Mouse (Mus musculus): ENCODE measurements around the gene G6pc3. TPM values are rescaled to one million over a fixed set of nuclear protein-coding genes. Genes with fewer than 3 reads are reported as not detected.
A peak's percentile ranks its signal among the peaks of the same experiment; 100 is the strongest.

G6pc3 gene
- polyA plus RNA-seq, 1 experiment = 97.1 TPM

DNA sequence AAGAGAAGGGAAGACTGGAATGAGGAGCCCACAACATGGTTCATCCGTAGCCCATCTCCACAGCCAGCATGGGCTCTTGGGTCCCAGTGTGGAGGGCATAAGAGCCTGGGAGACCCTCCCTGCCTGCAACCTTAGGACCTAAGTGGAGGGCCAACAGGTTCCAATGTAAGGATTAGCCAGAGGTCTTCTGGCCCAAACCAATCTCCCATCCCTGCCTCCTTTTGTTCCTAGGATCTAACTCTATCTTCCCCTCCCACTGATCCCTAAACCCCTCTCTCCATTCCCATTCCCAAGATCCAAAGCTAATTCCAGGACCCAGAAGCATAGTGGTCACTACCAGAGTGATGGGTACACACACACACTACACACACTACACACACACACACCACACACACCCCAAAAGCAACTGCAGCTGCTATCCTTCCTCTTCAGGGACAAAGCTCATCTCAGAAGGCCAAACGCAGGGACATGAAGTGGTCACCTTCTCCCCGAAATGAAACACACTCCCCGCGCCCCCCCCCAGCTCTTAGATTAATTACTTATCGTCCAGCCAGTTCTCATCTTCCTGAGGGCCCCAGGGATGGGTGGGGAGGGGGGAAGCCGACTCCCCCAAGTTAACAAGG, 39.3 kb downstream of the G6pc3 start:
- no peak for TF ChIP-seq CTCF (IDR thresholded peaks at IDR 0.05; ENCODE audit: extremely low read depth, insufficient read depth, low read length)
- TF ChIP-seq POLR2A (IDR thresholded peaks at IDR 0.05; ENCODE audit: extremely low read depth, insufficient read depth, low read length) = no peak
- Histone ChIP-seq H3K4me3 (ENCODE audit: insufficient read depth, low read length) (peak overlapping the region; percentile 68), H3K4me1 (ENCODE audit: control insufficient read depth, insufficient read depth, low read length) (peaks cover 19% of the 10 kb centered on the region), H3K27ac (ENCODE audit: insufficient read depth, low read length) (no peak overlapping the region)

DNA sequence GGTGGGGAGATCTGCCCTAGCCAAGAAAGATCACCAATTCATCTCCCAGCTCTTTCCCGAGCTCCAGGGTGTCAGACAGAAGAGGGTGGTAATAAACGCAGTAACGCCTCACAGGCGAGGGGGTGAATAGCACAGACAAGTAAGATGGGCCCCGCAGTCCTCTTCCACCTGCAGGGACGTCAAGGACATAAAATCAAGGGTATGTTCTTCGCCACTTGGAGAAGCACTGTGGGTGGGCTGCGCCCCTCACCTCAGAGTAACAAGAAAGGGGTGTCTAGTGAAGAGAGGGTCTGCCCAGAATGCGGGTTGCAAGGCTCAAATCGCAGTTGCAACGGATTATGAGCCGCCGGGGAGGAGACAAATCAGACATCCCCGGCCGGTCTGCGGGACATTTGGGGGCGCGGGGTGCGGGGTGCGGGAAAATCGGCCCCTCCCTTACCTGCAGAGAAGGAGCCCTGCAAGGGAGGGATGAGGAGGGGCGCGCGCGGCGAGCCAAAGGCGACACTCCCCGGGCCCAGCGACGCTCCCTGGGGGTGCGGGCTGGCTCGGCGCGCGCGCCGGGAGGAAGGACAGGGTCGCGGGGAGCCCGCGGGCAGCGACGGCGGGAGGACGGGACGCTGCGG, 40.0 kb downstream of the G6pc3 start:
- TF ChIP-seq POLR2A (IDR thresholded peaks at IDR 0.05; ENCODE audit: extremely low read depth, insufficient read depth, low read length) (no peak), CTCF (IDR thresholded peaks at IDR 0.05; ENCODE audit: extremely low read depth, insufficient read depth, low read length) (no peak)
- Histone ChIP-seq H3K27ac (ENCODE audit: insufficient read depth, low read length) (peak overlapping the region; percentile 86), H3K4me1 (ENCODE audit: control insufficient read depth, insufficient read depth, low read length) (peaks cover 18% of the 10 kb centered on the region), H3K4me3 (ENCODE audit: insufficient read depth, low read length) (peak overlapping the region; percentile 68)

DNA sequence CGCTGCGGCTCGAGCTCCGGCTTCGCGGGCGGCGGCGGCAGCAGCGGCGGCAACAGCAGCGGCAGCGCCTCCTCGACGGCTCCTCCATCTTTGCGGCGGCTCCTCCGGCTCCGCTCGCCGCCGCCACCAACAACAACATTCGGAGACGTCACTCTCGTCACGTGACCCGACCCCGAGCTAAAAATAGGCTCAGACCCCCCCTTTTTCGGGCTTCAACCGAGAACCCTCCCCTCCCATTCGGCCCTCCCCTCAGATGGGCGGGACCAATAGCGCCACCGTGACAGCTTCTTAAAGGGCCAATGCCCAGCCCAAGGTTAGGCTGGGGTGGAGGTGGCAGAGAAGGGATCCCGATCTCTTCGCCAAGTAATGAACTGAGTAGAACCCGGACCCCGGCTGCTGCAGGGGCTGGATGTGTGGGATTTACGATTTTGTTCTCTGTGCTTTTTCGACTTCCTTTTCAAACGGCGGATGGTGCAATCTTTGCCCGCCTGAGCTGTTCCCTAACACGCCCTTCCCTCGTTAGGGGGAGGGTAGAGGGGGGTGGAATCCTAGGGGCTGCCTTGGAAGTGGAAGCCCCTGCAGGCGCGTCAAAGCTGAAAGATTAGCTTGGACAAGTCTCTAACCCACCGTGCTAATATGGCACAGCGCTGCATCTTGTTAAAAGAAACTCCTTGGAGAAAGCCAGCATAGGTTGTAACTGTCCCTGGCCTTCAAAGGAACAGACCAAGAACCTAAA, 40.8 kb downstream of the G6pc3 start, which contains the start of gene Hdac5:
TSS of gene Hdac5 (minus strand) at position 161 of the 736 bp plus-strand sequence.
- TF ChIP-seq CTCF (IDR thresholded peaks at IDR 0.05; ENCODE audit: extremely low read depth, insufficient read depth, low read length) = no peak
- TF ChIP-seq POLR2A (IDR thresholded peaks at IDR 0.05; ENCODE audit: extremely low read depth, insufficient read depth, low read length) = peak; percentile 59; the same call in 1 of the 2 replicates
- Histone ChIP-seq H3K27ac (ENCODE audit: insufficient read depth, low read length) (peak within 1 kb of the TSS; percentile 86), H3K4me1 (ENCODE audit: control insufficient read depth, insufficient read depth, low read length) (peaks cover 14% of the 10 kb centered on the region), H3K4me3 (ENCODE audit: insufficient read depth, low read length) (peak within 1 kb of the TSS; percentile 68)

DNA sequence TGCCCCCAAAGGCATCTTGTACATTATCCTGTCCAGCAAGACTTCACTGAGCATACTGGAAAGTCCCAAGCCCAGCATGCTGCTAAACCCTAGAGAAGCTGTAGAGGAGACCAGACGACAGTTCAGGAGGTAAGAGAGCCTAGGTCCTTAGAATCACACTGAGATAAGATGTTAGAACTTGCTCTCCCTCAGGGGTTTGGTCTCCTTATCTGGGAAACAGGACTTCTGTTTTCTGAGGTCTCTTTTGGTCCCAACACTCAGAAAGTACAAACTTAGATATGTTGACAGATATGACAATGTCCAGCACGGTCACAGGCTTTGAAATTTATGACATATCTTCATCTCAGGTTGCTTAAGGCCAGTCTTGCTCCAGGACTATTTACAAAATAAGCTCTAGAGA, 46.6 kb downstream of the G6pc3 start:
- Histone ChIP-seq H3K27ac (ENCODE audit: insufficient read depth, low read length) (no peak overlapping the region), H3K4me1 (ENCODE audit: control insufficient read depth, insufficient read depth, low read length) (no peaks in the 10 kb centered on the region), H3K4me3 (ENCODE audit: insufficient read depth, low read length) (no peak overlapping the region)
- TF ChIP-seq POLR2A (IDR thresholded peaks at IDR 0.05; ENCODE audit: extremely low read depth, insufficient read depth, low read length) (no peak), CTCF (IDR thresholded peaks at IDR 0.05; ENCODE audit: extremely low read depth, insufficient read depth, low read length) (no peak)

DNA sequence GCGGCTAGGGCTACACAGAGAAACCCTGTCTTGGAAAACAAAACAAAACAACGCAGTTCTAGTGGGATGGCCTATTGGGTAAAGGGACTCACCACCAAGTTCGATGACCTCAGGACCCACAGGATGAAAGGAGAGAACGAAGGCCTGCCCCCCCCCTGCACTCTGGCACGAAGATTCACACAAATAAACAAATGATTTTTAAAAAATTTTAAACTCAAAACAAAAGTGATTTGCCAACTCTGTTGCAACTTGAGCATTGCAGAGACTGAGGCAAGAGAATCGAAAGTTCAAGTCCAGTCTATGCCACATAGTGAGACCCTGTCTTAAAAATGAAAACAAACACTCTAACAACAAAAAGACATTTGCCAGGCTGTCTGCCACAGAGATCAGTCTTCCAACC, 51.2 kb downstream of the G6pc3 start:
- Histone ChIP-seq H3K4me3 (ENCODE audit: insufficient read depth, low read length) (no peak overlapping the region), H3K4me1 (ENCODE audit: control insufficient read depth, insufficient read depth, low read length) (no peaks in the 10 kb centered on the region; the same call in none of the 2 replicates), H3K27ac (ENCODE audit: insufficient read depth, low read length) (no peak overlapping the region)
- TF ChIP-seq CTCF (IDR thresholded peaks at IDR 0.05; ENCODE audit: extremely low read depth, insufficient read depth, low read length) = no peak
- no peak for TF ChIP-seq POLR2A (IDR thresholded peaks at IDR 0.05; ENCODE audit: extremely low read depth, insufficient read depth, low read length)

DNA sequence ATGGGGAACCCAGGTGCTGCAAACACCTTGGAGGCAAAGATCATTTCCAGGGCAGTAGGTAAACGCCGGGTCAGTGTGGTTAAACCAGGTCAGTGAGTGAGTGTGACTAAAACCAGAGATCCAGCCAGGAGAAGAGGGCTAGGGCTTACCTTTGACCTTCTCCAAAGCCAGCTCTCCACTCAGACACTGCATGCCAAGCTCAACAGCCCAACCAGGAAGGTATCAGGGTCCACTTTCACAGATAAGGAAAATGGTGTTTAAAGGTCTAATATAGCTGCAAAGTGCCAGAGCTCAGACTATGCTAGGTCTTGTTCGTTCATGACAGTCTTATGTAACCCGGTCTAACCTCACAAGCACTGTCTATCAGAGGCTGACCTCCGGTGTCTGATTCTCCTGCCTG, 51.8 kb downstream of the G6pc3 start:
- Histone ChIP-seq H3K4me3 (ENCODE audit: insufficient read depth, low read length) (no peak overlapping the region), H3K4me1 (ENCODE audit: control insufficient read depth, insufficient read depth, low read length) (no peaks in the 10 kb centered on the region; the same call in none of the 2 replicates), H3K27ac (ENCODE audit: insufficient read depth, low read length) (no peak overlapping the region)
- no peak for TF ChIP-seq CTCF (IDR thresholded peaks at IDR 0.05; ENCODE audit: extremely low read depth, insufficient read depth, low read length)

DNA sequence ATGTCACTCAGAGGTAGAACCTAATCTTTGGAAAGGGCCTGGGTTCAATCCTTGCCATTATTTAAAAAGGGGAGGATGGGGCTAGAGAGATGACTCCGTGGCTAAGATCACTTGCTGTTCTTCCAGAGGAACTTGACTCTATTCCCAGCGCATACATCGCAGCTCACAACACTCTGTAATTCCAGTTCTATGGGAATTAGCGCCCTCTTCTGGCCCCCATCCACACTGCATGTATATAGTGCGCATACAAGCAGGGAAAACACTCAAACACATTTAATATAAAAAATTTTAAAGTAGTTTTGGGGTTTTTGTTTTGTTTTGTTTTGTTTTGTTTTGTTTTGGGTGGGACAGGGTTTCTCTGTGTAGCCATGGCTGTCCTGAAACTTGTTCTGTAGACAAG, 52.5 kb downstream of the G6pc3 start:
- TF ChIP-seq CTCF (IDR thresholded peaks at IDR 0.05; ENCODE audit: extremely low read depth, insufficient read depth, low read length) = no peak
- TF ChIP-seq POLR2A (IDR thresholded peaks at IDR 0.05; ENCODE audit: extremely low read depth, insufficient read depth, low read length) = no peak
- Histone ChIP-seq H3K4me3 (ENCODE audit: insufficient read depth, low read length) (no peak overlapping the region), H3K4me1 (ENCODE audit: control insufficient read depth, insufficient read depth, low read length) (no peaks in the 10 kb centered on the region; the same call in none of the 2 replicates), H3K27ac (ENCODE audit: insufficient read depth, low read length) (no peak overlapping the region)

Other genes with a start within 250 kb of the G6pc3 start
- gene Sost, start 222.6 kb upstream of the G6pc3 start, polyA plus RNA-seq (2012; rRNA removed) = 0.09 and 0.10 TPM in 2 replicates
- not detected in 2 replicates for gene Cfap97d1, start 205.3 kb upstream of the G6pc3 start, polyA plus RNA-seq (2012; rRNA removed)
- 162 and 171 TPM in 2 replicates for gene Dusp3, start 202.6 kb upstream of the G6pc3 start, polyA plus RNA-seq (2012; rRNA removed)
- 57.9 and 60.4 TPM in 2 replicates for gene Mpp3, start 161.2 kb upstream of the G6pc3 start, polyA plus RNA-seq (2012; rRNA removed)
- 0.15 and 0.19 TPM in 2 replicates for gene Cd300lg, start 148.1 kb upstream of the G6pc3 start, polyA plus RNA-seq (2012; rRNA removed)
- gene Mpp2, start 101.1 kb upstream of the G6pc3 start, polyA plus RNA-seq (2012; rRNA removed) = 128 and 133 TPM in 2 replicates
- not detected in 2 replicates for gene Ppy, start 88.3 kb upstream of the G6pc3 start, polyA plus RNA-seq (2012; rRNA removed)
- not detected in 2 replicates for gene Pyy, start 81.8 kb upstream of the G6pc3 start, polyA plus RNA-seq (2012; rRNA removed)
- 0.04 and 0.08 TPM in 2 replicates for gene Nags, start 44.1 kb upstream of the G6pc3 start, polyA plus RNA-seq (2012; rRNA removed)
- 28.4 and 31.4 TPM in 2 replicates for gene Tmem101, start 33.2 kb upstream of the G6pc3 start, polyA plus RNA-seq (2012; rRNA removed)
- gene Lsm12, start 4.3 kb upstream of the G6pc3 start, polyA plus RNA-seq (2012; rRNA removed) = 33.2 and 34.4 TPM in 2 replicates
- gene Hdac5, start 40.5 kb downstream of the G6pc3 start, polyA plus RNA-seq (2012; rRNA removed) = 191 and 237 TPM in 2 replicates
- gene BC030867, start 59.3 kb downstream of the G6pc3 start, polyA plus RNA-seq (2012; rRNA removed) = 1.3 and 1.4 TPM in 2 replicates
- gene Asb16, start 79.1 kb downstream of the G6pc3 start, polyA plus RNA-seq (2012; rRNA removed) = 1.9 and 2.2 TPM in 2 replicates
- 95.3 and 97.0 TPM in 2 replicates for gene Tmub2, start 95.3 kb downstream of the G6pc3 start, polyA plus RNA-seq (2012; rRNA removed)
- 171 and 180 TPM in 2 replicates for gene Atxn7l3, start 107.0 kb downstream of the G6pc3 start, polyA plus RNA-seq (2012; rRNA removed)
- 84.1 and 86.8 TPM in 2 replicates for gene Ubtf, start 130.1 kb downstream of the G6pc3 start, polyA plus RNA-seq (2012; rRNA removed)
- gene Slc4a1, start 176.6 kb downstream of the G6pc3 start, polyA plus RNA-seq (2012; rRNA removed) = 0.02 and 0.04 TPM in 2 replicates
- 511 and 558 TPM in 2 replicates for gene Rundc3a, start 203.8 kb downstream of the G6pc3 start, polyA plus RNA-seq (2012; rRNA removed)
- gene Slc25a39, start 218.3 kb downstream of the G6pc3 start, polyA plus RNA-seq (2012; rRNA removed) = 85.9 and 88.4 TPM in 2 replicates
- 64.6 and 67.2 TPM in 2 replicates for gene Grn, start 240.7 kb downstream of the G6pc3 start, polyA plus RNA-seq (2012; rRNA removed)